Mouse (Mus musculus) right cerebral cortex, postnatal 4 days (tissue): ENCODE results near the gene Ccdc3.

ENCODE experiments used
- DNase-seq: peaks from one replicate; pipeline ENCODE4 v3.0.0-alpha.2; 2022

The Ccdc3 gene

DNA sequence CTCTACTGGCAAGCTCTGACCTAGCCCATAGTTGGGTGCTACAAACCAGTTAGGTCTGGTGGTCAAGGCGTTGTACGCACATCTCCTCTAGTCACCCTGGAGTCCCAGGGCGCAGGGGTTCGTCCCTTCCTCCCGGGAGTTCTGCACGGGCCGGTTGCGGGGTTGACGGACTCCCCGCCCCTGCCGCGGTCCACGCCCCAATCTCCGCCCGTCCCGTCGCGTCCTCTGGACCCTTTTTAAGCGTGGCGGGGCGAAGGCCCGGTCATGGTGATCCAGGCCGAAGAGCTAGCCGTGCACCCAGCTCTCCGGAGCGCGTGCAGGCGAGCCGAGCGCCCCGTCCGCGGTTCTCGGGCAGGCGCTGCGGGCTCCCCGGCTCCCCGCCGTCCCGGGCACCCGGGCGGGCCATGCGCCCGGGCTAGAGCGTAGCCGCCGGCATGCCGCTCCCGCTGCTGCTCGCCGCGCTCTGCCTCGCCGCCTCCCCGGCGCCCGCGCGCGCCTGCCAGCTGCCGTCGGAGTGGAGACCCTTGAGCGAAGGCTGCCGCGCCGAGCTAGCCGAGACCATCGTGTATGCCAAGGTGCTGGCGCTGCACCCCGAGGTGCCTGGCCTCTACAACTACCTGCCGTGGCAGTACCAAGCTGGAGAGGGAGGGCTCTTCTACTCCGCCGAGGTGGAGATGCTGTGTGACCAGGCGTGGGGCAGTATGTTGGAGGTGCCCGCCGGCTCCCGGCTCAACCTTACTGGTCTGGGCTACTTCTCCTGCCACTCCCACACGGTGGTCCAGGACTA lies at the start of gene Ccdc3:
Gene Ccdc3 (plus strand): TSS at position 277 of the 787 bp plus-strand sequence.
- DNase-seq: peak; percentile 49

GRCm38 (mm10) chr2:5090385-5090784 lies 47.2 kb upstream of the Ccdc3 start:
- DNase-seq: peak; percentile 26

DNA sequence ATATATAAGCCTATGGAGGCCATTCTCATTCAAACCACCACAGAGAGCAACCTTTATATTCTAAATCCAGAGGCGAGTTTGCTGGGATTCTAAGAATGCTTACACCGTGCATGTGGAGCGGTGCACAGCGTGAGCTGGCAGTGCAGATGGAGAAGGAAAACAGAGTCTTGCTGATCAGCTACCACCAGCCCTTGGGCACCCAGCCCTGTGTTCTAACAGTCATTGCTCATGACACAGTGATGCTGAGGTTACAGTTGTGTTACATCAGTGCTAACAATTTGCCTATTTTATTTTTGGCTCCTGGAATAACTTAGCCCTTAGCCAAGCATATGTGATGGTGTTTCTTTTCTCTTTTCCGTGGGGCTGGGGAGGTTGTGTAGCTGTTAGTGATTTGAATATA lies 42.7 kb upstream of the Ccdc3 start:
- no peak for DNase-seq

DNA sequence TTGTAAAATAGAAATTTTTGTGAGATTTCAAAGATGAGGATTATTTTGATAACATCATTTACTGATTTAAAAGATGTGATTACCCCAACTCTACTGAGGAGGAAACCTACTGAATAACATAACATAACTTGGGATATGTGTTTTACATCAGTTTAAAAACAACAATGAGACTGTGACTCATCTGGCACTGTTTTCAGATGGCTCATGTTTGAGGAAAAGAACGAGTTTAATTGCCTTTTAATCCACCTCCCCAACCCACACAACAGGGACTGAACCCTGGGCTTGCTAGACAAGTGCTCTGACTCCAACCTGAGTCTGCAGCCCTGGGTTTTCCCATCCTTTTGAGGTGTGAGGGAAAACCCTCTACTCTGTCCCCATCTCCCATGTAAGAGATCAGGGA lies 42.3 kb upstream of the Ccdc3 start:
- no peak for DNase-seq

DNA sequence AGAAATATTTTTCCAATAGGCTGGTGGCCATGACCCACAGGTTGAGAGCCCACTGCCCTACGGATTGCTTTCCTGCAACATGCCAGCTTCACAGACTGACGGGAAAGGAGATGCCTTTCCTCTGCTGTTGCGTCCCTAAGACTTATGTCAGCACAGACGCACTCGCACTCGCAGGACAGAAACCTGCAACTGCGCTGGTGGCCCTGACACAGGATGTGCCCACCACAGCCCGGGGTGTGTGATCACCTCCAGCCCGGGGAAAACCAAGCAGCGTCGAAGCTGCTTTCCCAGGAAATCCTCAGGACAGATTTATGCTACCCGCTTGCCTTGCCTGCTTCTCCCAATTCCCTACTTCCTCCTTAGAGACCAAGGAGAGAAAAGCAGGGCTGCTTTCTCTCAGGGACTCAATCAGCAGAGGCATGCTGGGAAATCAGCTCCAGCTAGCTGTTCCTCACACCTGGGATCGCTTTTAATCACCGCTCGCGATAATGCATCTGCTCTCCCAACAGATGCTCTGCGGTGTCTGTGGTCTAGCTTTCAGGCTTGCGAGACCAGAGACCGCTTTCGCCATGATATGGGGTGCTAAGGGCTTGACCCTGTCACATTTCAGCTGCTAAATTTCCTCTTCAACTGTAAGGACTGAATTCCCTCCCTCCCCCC lies 39.7 kb upstream of the Ccdc3 start:
- DNase-seq: peak; percentile 14

DNA sequence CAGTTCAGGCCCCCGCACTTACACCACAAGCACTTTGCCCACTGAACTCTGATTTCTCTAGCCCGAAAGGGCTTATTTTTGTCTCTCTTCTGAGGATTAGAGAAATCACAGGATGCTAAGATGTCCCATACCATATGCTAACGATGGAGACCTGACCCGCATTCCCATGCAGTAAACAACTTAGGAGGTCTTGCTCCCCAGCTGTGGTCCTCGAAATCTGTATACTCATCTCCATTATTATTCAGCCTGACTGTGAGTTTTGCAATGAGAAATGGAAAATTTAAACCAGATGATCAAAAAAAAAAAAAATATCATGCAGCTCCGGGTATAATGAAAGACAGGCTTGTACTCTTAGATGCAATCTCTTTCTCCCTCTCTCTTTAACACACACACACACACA lies 38.4 kb upstream of the Ccdc3 start:
- DNase-seq: no peak

- DNase-seq: no peak
Observed at GRCm38 (mm10) chr2:5101743-5102245, 35.8 kb upstream of the Ccdc3 start.

GRCm38 (mm10) chr2:5102891-5103290 lies 34.7 kb upstream of the Ccdc3 start:
- no peak for DNase-seq

- no peak for DNase-seq
Observed at GRCm38 (mm10) chr2:5112785-5113291, 24.7 kb upstream of the Ccdc3 start.

DNA sequence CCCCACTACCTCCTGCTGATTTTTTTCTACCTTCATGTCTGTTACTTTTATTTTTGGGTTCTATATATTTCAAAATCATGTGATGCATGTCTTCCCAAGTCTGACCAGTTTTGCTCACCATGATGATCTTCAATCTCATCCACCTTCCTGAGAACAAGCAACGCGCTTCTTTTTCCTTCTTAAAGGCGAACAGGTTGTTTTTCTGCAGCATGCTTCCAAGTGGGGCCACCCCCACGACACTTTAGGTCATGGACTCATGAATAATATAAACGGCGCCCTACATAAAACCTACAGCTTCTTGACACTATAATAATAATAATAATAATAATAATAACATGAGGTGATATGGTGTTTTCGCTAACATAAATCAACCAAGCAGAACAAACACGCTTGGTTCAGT lies 23.2 kb upstream of the Ccdc3 start:
- DNase-seq: no peak

- no peak for DNase-seq
Observed at GRCm38 (mm10) chr2:5116856-5117532, 20.6 kb upstream of the Ccdc3 start.

DNA sequence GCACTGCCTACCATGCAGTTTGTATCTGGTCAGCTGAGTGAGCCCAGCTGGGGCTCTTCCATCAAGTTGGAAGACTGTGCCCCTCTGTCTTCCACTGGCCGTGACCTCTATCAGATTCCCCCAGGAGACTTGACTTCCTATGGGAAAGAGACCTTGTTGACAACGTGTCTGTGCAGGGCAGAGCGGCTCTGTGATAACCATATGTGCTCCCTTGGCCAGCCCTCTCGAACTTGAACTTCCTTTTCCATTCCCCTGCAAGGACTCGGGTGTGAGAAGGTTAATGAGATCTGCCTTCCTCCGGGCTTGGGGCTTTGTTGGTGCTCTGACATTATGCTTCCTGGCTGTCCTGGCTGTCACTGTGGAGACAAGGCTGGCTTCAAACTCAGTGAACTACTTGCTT lies 12.1 kb upstream of the Ccdc3 start:
- DNase-seq: no peak

DNA sequence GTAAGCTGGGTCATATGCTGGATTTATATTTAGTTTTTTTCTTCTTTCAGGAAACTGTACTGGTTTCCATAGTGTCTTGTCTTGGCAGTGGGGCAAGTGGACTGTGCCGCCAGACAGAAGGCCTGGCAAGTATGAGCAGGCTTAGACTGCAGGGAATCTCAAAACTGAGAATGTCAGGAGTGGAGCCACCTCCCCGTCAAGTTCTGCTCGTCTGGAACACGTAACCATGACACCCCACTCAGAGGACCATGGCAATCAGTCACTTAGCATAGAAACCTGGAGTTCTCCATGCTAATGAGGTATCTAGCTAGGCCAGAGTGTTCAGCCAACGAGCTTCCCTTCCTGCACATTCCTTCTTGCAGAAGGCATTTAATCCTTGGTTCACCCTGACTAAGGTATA lies 10.2 kb upstream of the Ccdc3 start:
- no peak for DNase-seq

- no peak for DNase-seq
Observed at GRCm38 (mm10) chr2:5129099-5129498, 8.5 kb upstream of the Ccdc3 start.

DNA sequence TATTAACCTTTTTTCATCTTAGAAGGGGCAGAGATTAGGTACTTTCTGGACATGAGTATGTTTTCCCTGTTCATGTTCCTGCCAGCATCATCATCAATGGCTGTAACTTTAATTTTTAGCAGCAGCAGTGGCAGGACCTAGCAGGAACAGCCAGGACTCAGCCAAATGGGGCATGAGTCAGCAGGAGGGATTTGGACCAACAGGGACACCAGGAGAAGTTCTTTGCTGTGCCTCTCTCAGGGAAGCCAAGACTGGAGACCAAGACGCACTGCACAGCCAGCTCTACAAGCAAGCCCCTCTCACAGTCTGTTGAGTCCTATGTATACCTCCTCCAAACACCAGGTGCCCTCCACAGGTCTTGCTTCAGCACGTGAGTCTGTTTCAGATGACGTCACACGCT lies 5.5 kb upstream of the Ccdc3 start:
- DNase-seq: no peak

- DNase-seq: no peak
Observed at GRCm38 (mm10) chr2:5134959-5135743, 2.4 kb upstream of the Ccdc3 start.

DNA sequence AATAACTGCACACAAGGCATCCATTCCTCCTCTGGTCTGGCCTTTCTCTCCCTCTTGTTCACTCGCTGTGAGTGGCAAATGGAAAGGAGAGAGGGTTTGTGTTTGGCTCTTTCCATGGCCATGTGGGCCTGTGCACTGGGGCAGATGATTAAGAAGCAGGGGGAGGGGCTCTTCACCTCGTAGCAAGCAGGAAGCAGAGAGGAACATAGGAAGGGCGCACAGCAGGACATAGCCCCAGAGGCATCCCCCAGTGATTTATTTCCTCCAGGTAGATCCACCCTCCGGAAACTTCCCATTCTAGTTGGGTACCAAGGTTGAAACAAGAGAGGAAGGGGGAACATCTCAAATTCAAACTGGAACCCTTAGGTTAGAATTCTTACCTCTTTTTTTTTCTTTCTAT lies 2.4 kb downstream of the Ccdc3 start:
- DNase-seq: no peak

DNA sequence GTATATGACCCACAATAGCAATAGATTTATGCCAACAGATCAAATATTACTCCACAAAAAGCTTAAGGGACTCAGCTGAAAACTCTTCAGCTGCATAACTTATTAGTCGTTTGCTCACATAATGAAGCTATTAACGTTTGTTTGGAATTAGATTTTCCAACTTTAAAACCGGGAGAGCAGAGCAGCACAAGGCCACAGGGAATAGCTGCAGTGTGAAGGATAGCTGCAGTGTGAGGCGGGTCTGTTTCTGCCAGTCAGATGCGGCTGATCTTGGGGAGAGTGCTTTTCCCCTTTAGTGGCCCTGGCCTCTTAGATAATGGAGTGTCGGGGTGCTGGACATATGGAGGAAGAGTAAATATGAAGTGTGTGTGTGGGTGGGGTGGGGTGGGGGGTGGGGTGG lies 6.9 kb downstream of the Ccdc3 start:
- no peak for DNase-seq

- DNase-seq: no peak
Observed at GRCm38 (mm10) chr2:5147907-5148306, 10.3 kb downstream of the Ccdc3 start.

GRCm38 (mm10) chr2:5154711-5155110 lies 17.1 kb downstream of the Ccdc3 start:
- DNase-seq: no peak

DNA sequence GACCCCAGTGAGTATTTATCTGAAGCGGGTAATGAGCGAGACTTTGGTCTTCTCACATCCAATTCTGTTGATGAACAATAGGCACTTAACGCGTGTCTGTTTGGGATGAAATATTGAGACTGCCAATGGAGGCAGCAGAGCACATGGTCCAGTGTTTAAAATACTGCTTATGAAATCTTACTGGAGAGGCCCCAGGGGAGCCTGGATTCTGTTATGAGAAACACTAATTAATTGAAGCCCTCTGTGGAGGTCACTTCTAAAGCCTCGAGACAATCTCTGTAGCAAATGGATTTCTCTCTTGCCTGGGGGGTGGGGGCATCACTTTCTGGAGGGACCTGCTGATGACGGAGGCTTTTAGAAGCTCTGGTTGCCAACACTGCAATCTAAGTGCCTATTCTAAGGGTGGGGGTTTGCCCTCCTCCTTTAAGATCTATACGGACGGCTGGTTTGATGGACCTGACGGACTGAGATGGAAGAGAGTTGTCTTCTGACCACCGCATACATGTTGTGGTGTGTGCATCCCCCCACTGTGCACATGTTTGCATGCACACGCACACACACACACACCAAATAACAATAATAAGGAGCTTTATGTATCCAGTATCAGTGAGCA lies 22.8 kb downstream of the Ccdc3 start:
- no peak for DNase-seq

GRCm38 (mm10) chr2:5161002-5161745 lies 23.6 kb downstream of the Ccdc3 start:
- DNase-seq: no peak
